Mouse (Mus musculus): ENCODE results near the gene Psmc3ip.

Gene Psmc3ip

GRCm38 (mm10) chr11:101119131-101119760, 24.0 kb upstream of the Psmc3ip start:
- no peak for DNase-seq (ENCODE audit: low read depth, low spot score)

GRCm38 (mm10) chr11:101118105-101118504, 22.9 kb upstream of the Psmc3ip start:
- peak; percentile 27 for DNase-seq (ENCODE audit: low read depth, low spot score)

- DNase-seq (ENCODE audit: low read depth, low spot score) = no peak
These were observed 20.3 kb upstream of the Psmc3ip start for GRCm38 (mm10) chr11:101115564-101115963.

GRCm38 (mm10) chr11:101112186-101112585, 16.9 kb upstream of the Psmc3ip start:
- DNase-seq (ENCODE audit: low read depth, low spot score) = no peak

- no peak for DNase-seq (ENCODE audit: low read depth, low spot score)
These were observed 15.9 kb upstream of the Psmc3ip start for GRCm38 (mm10) chr11:101111178-101111577.

GRCm38 (mm10) chr11:101110708-101111107, 15.5 kb upstream of the Psmc3ip start:
- no peak for DNase-seq (ENCODE audit: low read depth, low spot score)

GRCm38 (mm10) chr11:101109351-101109750, 14.1 kb upstream of the Psmc3ip start:
- no peak for DNase-seq (ENCODE audit: low read depth, low spot score)

GRCm38 (mm10) chr11:101103011-101103410, 7.8 kb upstream of the Psmc3ip start:
- DNase-seq (ENCODE audit: low read depth, low spot score) = no peak

- no peak for DNase-seq (ENCODE audit: low read depth, low spot score)
These were observed 3.0 kb upstream of the Psmc3ip start for GRCm38 (mm10) chr11:101098231-101098630.

- DNase-seq (ENCODE audit: low read depth, low spot score) = no peak
These were observed 314 bp downstream of the Psmc3ip start for GRCm38 (mm10) chr11:101094930-101095313.

GRCm38 (mm10) chr11:101089931-101090330, 5.3 kb downstream of the Psmc3ip start:
- DNase-seq (ENCODE audit: low read depth, low spot score) = no peak

GRCm38 (mm10) chr11:101087682-101088055, 7.6 kb downstream of the Psmc3ip start:
- no peak for DNase-seq (ENCODE audit: low read depth, low spot score)

GRCm38 (mm10) chr11:101086756-101087681, 8.2 kb downstream of the Psmc3ip start, which contains the start of gene Mlx:
Gene Mlx, plus strand, starts transcription at chr11:101087277.
- DNase-seq (ENCODE audit: low read depth, low spot score) = peak; percentile 92

GRCm38 (mm10) chr11:101086323-101086674, 8.9 kb downstream of the Psmc3ip start:
- DNase-seq (ENCODE audit: low read depth, low spot score) = no peak

- DNase-seq (ENCODE audit: low read depth, low spot score) = no peak
These were observed 9.5 kb downstream of the Psmc3ip start for GRCm38 (mm10) chr11:101085617-101086322.

GRCm38 (mm10) chr11:101084811-101085210, 10.4 kb downstream of the Psmc3ip start:
- no peak for DNase-seq (ENCODE audit: low read depth, low spot score)

- no peak for DNase-seq (ENCODE audit: low read depth, low spot score)
These were observed 11.0 kb downstream of the Psmc3ip start for GRCm38 (mm10) chr11:101084246-101084645.

- DNase-seq (ENCODE audit: low read depth, low spot score) = no peak
These were observed 12.0 kb downstream of the Psmc3ip start for GRCm38 (mm10) chr11:101083083-101083697.

- DNase-seq (ENCODE audit: low read depth, low spot score) = peak; percentile 91
These were observed 12.8 kb downstream of the Psmc3ip start, which contains the start of gene Coasy for GRCm38 (mm10) chr11:101082208-101083082. Gene Coasy, plus strand, starts transcription at chr11:101082565.

- DNase-seq (ENCODE audit: low read depth, low spot score) = no peak
These were observed 13.6 kb downstream of the Psmc3ip start for GRCm38 (mm10) chr11:101081659-101082058.

GRCm38 (mm10) chr11:101080421-101080820, 14.8 kb downstream of the Psmc3ip start:
- no peak for DNase-seq (ENCODE audit: low read depth, low spot score)

Measured in CD4-positive helper T cell, adult 2 months (primary cell).